Mouse (Mus musculus): ENCODE data around the gene Rab3a. TPM values are rescaled to one million over a fixed set of nuclear protein-coding genes. Genes with fewer than 3 reads are reported as not detected.

Gene Rab3a
- total RNA-seq, 1 experiment, result 4.3 TPM

DNA sequence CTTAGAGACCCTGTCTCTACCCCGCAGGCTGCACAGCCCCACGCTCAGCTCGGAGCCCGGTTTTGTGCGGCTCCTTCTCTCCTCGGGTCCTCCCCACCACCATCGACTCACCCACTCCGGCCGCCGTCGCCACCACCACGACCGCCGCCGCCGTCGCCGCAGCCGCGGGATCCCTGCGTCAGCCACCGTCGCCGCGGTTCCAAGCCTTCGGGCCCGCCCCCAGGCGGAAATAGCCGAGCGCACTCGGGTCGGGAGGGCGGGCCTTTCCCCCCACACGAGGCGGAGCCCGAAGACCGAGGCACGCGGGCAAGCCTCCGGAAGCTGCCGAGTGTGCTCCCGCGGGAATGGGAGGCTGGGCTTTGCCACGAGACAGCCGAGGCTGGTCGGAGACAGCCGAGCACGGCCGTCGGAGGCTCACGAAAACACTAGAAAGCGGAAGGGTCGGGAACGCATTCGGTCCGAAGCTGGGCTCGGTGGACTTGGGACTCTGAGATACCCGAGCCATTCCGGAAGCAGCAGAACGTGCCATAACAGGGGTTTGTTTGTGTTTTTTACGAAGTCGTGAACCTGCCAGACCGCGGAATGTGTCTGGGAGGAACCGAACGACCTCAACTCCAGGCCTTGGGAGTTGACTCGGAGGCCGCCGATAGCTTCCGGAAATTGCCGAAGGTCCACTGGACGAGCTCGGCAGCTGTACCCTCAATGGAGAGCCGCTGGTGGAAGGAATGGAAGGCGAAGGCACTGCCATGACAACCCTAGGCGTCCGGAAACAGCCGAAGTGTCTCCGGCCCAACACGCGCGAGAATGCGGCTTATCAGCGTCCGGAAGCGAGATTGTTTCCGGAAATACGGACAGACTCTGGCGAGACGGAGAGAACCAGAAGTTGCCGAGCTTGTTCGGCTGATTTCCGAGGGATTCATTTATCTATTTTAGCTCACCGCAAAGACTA, 22.3 kb downstream of the Rab3a start, which contains the start of gene Pik3r2:
TSS of gene Pik3r2 (minus strand) at position 218 of the 949 bp plus-strand sequence.
- H3K27ac ChIP-seq (ENCODE audit: insufficient read depth, low read depth, low read length, poor library complexity, severe bottlenecking), result peak within 1 kb of the TSS; percentile 80
- TF ChIP-seq CHD2 (IDR thresholded peaks at IDR 0.05; ENCODE audit: low read depth, low read length) (peak; percentile 95), HCFC1 (IDR thresholded peaks at IDR 0.05; ENCODE audit: borderline replicate concordance, insufficient read depth, low read length) (peak; percentile 43; the same call in 1 of the 2 replicates), ZC3H11A (IDR thresholded peaks at IDR 0.05; ENCODE audit: borderline replicate concordance, low read depth, low read length) (no peak)
- H3K36me3 ChIP-seq (ENCODE audit: control insufficient read depth, insufficient read depth, low read length, poor library complexity, severe bottlenecking), result peaks cover 25% of the 10 kb centered on the region; the same call in 1 of the 2 replicates
- peak within 1 kb of the TSS; percentile 94 for H3K9ac ChIP-seq (ENCODE audit: insufficient read depth, low read depth, low read length, poor library complexity, severe bottlenecking)
- in situ Hi-C loops (cut with MboI; ENCODE audit: low sequenced_read_pairs in 2 of 2, unreplicated experiment in 2 of 2), result no loop called here
- peak; percentile 93 for DNase-seq (ENCODE audit: low read depth, low spot score)
- peaks cover 2 to 30% of the 10 kb centered on the region in 2 experiments; a peak in 2 of 4 replicates for H3K4me1 ChIP-seq (ENCODE audit: control insufficient read depth in 2 of 2, insufficient read depth in 2 of 2, low read length in 2 of 2, poor library complexity in 1 of 2)
- H3K4me3 ChIP-seq (ENCODE audit: insufficient read depth in 1 of 2, low read depth in 1 of 2, low read length in 2 of 2, poor library complexity in 1 of 2, severe bottlenecking in 1 of 2), result peak within 1 kb of the TSS; percentile 80 to 89
- no peaks in the 10 kb centered on the region for H3K9me3 ChIP-seq (ENCODE audit: control insufficient read depth, insufficient read depth, low read depth, low read length)

DNA sequence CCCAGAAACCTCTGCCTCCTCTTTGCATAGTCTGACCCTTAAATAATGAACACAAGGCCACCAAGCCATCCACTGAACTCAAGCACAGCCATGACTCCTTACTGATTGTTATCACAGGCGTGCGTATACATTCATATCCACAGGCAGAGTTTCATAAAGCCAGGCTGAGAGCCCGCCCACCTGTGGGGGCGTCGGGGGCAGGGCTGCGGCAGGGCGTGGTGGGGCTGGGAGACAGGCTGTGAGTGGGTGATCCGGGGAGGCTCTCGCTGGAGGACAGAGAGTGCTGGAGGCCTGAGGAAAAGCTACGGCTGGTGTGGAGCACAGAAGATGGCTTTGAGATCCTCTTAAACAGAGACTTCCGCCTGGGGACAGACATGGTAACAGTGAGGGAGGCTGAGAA, 25.6 kb downstream of the Rab3a start:
- DNase-seq (ENCODE audit: low read depth, low spot score), result no peak
- Histone ChIP-seq H3K27ac (ENCODE audit: insufficient read depth, low read depth, low read length, poor library complexity, severe bottlenecking) (no peak overlapping the region), H3K4me1 (ENCODE audit: control insufficient read depth in 2 of 2, insufficient read depth in 2 of 2, low read length in 2 of 2, poor library complexity in 1 of 2) (peaks cover 2 to 23% of the 10 kb centered on the region in 2 experiments; a peak in 2 of 4 replicates), H3K36me3 (ENCODE audit: control insufficient read depth, insufficient read depth, low read length, poor library complexity, severe bottlenecking) (peaks cover 26% of the 10 kb centered on the region; the same call in 1 of the 2 replicates), H3K9me3 (ENCODE audit: control insufficient read depth, insufficient read depth, low read depth, low read length) (no peaks in the 10 kb centered on the region), H3K9ac (ENCODE audit: insufficient read depth, low read depth, low read length, poor library complexity, severe bottlenecking) (peak overlapping the region; percentile 48), H3K4me3 (ENCODE audit: insufficient read depth in 1 of 2, low read depth in 1 of 2, low read length in 2 of 2, poor library complexity in 1 of 2, severe bottlenecking in 1 of 2) (peak overlapping the region; percentile 34 to 54; a peak in 3 of 4 replicates)
- in situ Hi-C loops (cut with MboI; ENCODE audit: low sequenced_read_pairs in 2 of 2, unreplicated experiment in 2 of 2), result no loop called here
- TF ChIP-seq ZNF384 (IDR thresholded peaks at IDR 0.05; ENCODE audit: low read depth, low read length), result no peak
- TF ChIP-seq HCFC1 (IDR thresholded peaks at IDR 0.05; ENCODE audit: borderline replicate concordance, insufficient read depth, low read length), result no peak
- no peak for TF ChIP-seq ZC3H11A (IDR thresholded peaks at IDR 0.05; ENCODE audit: borderline replicate concordance, low read depth, low read length)
- TF ChIP-seq MAFK (IDR thresholded peaks at IDR 0.05; ENCODE audit: insufficient read depth, low read depth, low read length), result no peak
- no peak for TF ChIP-seq CHD2 (IDR thresholded peaks at IDR 0.05; ENCODE audit: low read depth, low read length)

DNA sequence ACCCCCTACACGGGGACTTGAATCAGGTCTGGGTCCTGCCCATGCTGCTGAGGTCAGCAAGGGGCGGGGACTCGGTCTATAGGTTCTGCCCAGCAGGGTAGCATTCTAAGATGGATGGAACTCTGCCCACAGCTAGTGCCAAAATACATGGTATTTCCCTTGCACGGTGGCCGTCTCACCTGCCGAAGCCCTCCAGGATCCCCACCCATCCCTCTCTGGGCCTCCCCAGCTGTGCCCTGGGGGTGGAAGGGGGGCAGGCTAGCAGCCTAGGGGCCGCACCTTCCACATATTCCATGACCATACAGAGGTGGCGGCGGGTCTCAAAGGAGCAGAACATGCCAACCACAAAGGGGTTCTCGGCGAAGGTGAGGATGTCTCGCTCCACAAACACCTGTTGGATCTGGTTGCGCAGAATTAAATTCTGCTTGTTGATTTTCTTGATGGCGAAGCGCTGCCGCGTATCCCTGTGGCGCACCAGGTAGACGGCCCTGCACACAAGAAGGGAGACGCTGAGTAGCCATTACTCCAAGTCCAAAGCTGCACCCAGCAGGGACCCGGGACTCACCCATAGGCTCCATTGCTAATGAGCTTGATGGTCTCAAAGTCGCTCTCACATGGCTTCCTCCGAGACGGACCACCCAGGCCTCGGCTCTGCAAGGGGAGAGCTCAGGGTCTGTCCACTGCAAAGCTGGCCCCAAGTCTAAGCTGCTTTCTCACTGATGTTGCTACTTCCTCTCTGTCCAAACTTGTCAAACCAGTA, 32.0 kb downstream of the Rab3a start:
- TF ChIP-seq MAFK (IDR thresholded peaks at IDR 0.05; ENCODE audit: insufficient read depth, low read depth, low read length), result no peak
- TF ChIP-seq ZNF384 (IDR thresholded peaks at IDR 0.05; ENCODE audit: low read depth, low read length), result no peak
- no peak for TF ChIP-seq ZC3H11A (IDR thresholded peaks at IDR 0.05; ENCODE audit: borderline replicate concordance, low read depth, low read length)
- Histone ChIP-seq H3K4me3 (ENCODE audit: insufficient read depth in 1 of 2, low read depth in 1 of 2, low read length in 2 of 2, poor library complexity in 1 of 2, severe bottlenecking in 1 of 2) (peak overlapping the region in 1 of 2 experiments; percentile 31; a peak in 1 of 4 replicates), H3K4me1 (ENCODE audit: control insufficient read depth in 2 of 2, insufficient read depth in 2 of 2, low read length in 2 of 2, poor library complexity in 1 of 2) (peaks cover 0 to 30% of the 10 kb centered on the region in 2 experiments; a peak in 2 of 4 replicates), H3K36me3 (ENCODE audit: control insufficient read depth, insufficient read depth, low read length, poor library complexity, severe bottlenecking) (peaks cover 17% of the 10 kb centered on the region; the same call in 1 of the 2 replicates), H3K9me3 (ENCODE audit: control insufficient read depth, insufficient read depth, low read depth, low read length) (no peaks in the 10 kb centered on the region), H3K9ac (ENCODE audit: insufficient read depth, low read depth, low read length, poor library complexity, severe bottlenecking) (no peak overlapping the region), H3K27ac (ENCODE audit: insufficient read depth, low read depth, low read length, poor library complexity, severe bottlenecking) (no peak overlapping the region)
- DNase-seq (ENCODE audit: low read depth, low spot score), result no peak
- in situ Hi-C loops (cut with MboI; ENCODE audit: low sequenced_read_pairs in 2 of 2, unreplicated experiment in 2 of 2), result no loop called here

DNA sequence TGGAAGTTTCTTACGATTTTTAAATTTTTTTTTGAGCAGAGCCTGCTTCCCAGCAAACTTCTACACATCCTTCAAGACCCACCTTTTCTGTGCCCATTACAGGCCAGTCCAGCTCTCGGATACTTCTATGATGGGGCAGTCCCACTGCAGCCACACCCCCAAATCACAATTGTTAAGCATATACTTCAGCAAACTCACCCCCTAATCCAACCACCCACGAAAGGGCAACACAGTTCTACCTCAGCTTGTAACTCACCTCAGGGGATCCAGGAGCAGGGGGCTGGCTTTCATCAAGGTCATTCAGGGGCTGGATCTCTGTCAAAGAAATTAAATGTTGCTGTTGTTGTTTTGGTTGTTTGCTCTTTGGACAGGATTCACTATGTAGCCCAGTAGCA, 32.6 kb downstream of the Rab3a start:
- no peak for TF ChIP-seq ZNF384 (IDR thresholded peaks at IDR 0.05; ENCODE audit: low read depth, low read length)
- TF ChIP-seq HCFC1 (IDR thresholded peaks at IDR 0.05; ENCODE audit: borderline replicate concordance, insufficient read depth, low read length), result no peak
- no peak for TF ChIP-seq MAFK (IDR thresholded peaks at IDR 0.05; ENCODE audit: insufficient read depth, low read depth, low read length)
- no peak for TF ChIP-seq CHD2 (IDR thresholded peaks at IDR 0.05; ENCODE audit: low read depth, low read length)
- no peak for TF ChIP-seq ZC3H11A (IDR thresholded peaks at IDR 0.05; ENCODE audit: borderline replicate concordance, low read depth, low read length)
- in situ Hi-C loops (cut with MboI; ENCODE audit: low sequenced_read_pairs in 2 of 2, unreplicated experiment in 2 of 2), result no loop called here
- Histone ChIP-seq H3K4me1 (ENCODE audit: control insufficient read depth in 2 of 2, insufficient read depth in 2 of 2, low read length in 2 of 2, poor library complexity in 1 of 2) (peaks cover 0 to 33% of the 10 kb centered on the region in 2 experiments; a peak in 2 of 4 replicates), H3K9me3 (ENCODE audit: control insufficient read depth, insufficient read depth, low read depth, low read length) (no peaks in the 10 kb centered on the region), H3K36me3 (ENCODE audit: control insufficient read depth, insufficient read depth, low read length, poor library complexity, severe bottlenecking) (peaks cover 17% of the 10 kb centered on the region; the same call in 1 of the 2 replicates), H3K9ac (ENCODE audit: insufficient read depth, low read depth, low read length, poor library complexity, severe bottlenecking) (no peak overlapping the region), H3K4me3 (ENCODE audit: insufficient read depth in 1 of 2, low read depth in 1 of 2, low read length in 2 of 2, poor library complexity in 1 of 2, severe bottlenecking in 1 of 2) (no peak overlapping the region), H3K27ac (ENCODE audit: insufficient read depth, low read depth, low read length, poor library complexity, severe bottlenecking) (no peak overlapping the region)
- DNase-seq (ENCODE audit: low read depth, low spot score), result no peak
